Mouse (Mus musculus): Measurements from ENCODE around the gene Ggact.

The Ggact gene

DNA sequence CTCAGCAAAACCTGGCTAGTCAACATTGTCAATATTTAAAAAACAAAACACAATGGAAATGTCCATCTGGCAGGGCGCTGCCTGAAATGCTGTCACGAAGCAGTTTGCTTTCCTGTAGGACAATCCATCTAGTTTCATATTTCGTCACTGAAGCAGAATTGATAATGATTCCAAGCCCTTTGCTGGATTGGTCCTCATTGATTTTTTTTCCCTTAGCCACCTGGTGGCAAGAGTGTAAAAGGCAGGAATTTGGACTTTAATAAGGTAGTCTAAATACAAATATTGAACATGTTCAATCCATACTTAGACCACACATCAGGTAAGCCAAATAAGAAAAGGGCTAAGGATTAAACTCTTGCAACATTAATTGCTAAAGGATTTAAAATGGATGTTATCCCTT is 12.4 kb downstream of the Ggact start:
- in situ Hi-C loops (cut with MboI, MseI): no loop called here

DNA sequence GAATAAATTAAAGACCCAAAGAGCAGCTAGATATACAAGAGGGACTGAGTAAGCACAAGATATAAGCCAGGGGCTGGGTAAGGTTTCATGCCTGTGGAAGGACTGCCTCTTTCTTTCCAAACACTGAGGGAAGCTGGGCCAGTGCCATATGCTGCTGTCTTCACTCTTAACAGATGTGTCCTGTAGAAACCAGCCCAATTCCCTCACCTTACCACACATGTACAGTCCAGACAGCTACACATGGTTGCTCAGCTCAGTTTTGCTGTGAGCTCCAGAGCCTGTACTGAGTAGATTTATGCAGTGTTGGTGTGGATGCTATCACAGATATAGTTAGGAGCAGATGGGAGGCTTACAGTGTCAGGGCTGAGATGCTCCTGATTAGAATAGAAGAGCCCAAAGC is 12.9 kb downstream of the Ggact start:
- in situ Hi-C loops (cut with MboI, MseI): no loop called here

DNA sequence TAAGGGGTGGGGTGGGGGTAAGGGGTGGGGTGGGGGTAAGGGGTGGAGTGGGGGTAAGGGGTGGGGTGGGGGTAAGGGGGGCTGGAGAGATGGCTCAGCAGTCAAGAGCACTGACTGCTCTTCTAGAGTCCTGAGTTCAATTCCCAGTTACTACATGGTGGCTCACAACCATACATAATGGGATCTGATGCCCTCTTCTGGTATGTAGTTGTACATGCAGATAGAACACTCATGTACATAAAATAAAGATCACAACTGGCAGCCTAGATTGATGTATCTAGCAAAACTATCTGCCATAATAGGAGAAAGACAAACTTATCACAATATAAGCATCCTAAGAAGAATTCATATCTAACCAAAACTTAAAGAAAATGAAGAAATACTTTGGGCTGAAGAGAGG is 15.0 kb downstream of the Ggact start:
- in situ Hi-C loops (cut with MboI, MseI): loop anchor here (25.0 kb wide), 1 partner anchor 411 kb away; the partner anchor contains the start of genes Gm10837 and Zic2

DNA sequence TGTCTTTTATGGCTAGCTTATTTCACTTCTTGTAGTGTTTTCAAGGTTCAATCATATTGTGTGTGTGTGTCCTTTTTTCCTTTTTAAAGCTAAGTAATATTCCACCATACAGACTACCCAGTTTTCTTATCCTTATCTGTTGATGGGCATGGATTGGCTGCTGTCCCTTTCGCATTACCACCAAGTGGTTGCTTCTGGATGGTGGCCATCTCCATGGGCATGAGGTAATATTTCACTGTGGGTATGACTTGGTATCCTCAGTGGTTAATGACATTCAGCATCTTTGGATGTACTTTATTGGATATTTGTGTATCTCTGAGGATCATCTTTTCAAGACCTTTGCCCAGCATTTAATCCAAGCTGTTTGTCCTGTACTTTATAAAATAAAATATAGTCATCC is 17.5 kb downstream of the Ggact start:
- in situ Hi-C loops (cut with MboI, MseI): loop anchor here (25.0 kb wide), 1 partner anchor 409 kb away; the partner anchor contains the start of genes Gm10837 and Zic2

DNA sequence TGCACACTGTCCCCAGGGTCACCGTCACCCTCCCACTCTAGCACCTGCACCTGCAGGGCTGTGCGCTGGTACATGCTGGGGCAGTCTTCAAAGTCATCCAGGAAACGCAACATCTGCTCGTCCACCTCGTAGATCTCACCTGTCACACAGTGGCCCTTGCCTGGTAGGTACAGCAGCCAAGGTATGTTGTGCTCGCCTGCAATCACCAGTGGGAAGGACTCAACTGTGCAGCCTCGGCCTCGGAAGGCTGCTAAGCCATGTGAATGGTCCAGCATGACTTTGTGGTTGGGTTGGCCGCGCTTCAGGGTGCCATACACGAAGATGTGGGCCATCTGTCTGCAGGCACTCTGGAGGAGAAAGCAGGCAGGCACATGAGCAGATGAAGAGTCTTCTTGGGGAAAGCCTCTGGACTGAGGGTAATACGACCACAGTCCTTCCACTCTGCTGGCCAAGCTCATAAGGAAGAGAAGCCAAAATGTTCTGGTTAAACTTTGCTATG is 22.0 kb downstream of the Ggact start:
- in situ Hi-C loops (cut with MboI, MseI): loop anchor here (25.0 kb wide), 1 partner anchor 404 kb away; the partner anchor contains the start of genes Gm10837 and Zic2

DNA sequence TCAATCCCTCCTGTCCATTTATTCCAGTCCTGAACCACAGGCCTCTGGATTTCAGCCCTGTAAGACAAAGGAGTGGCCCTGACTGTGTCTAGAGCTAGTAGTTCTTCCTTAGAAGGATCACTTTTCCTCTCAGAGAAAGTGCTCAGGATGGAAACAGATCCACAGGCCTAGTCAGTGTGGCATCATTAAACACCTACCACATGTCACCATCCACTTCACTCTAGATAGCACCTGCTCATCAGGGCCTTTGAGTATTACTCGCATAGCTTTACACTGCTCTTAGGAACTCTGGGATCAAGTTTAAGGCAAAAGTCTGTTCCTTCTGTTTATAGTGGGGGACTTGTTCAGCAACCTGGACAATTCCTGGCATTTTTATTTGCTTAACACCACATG is 25.1 kb downstream of the Ggact start:
- in situ Hi-C loops (cut with MboI, MseI): loop anchor here (25.0 kb wide), 1 partner anchor 401 kb away; the partner anchor contains the start of genes Gm10837 and Zic2

DNA sequence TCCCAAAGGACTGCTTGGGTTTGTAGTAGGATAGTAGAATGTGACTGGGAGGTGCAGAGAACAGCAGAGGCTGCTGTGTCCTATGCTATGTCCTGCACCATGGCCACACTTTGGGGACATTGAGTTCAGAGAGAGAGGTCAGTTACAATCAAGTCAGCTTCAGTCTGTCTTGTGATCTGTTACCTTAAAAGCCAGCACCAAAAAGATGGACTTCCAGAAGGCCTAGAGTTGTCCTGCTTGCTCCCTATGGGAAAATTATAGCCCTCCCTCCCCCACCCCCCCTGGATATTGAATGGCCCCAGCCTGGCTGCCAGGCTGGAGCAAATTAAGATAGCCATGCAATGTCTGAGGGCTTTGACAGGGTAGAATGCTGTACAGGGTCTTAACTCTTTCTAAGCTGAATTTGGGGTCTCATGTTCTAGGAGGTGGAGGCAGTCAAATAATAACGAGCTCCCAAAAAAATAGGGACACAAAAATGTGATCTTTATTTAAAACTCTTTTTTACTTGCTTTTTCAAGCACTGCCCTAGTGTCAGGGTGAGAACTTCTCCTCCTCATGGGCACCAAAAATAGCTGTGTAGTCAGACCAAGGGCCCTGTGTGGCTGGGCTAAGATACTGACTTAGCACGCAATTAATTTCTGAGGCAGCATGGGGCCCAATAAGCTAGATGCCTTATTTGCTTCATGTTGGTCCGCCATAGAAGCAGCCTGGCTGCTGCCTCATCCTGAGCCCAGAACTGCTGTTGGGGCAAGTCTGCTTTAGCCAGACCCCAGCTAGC is 25.7 kb downstream of the Ggact start:
- in situ Hi-C loops (cut with MboI, MseI): loop anchor here (25.0 kb wide), 1 partner anchor 401 kb away; the partner anchor contains the start of genes Gm10837 and Zic2

DNA sequence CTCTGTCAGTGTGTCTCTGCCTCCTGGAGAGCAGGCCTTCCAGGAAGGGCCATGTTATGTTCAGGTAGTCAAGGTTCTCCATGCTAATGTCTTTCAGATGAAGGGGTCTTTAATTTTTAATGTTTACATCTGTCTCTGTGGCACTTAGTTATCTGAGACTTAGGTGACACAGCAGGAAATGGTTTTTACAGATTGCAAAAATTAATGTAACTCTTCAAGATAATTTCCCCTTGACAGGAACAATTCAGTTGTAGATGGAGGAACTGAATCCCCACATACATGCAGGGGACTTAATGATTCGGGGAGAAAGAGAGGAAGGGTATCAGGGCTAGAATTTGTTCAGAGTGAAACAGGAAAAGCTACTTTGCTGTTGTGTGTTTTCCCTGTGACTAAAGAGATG is 26.3 kb downstream of the Ggact start:
- in situ Hi-C loops (cut with MboI, MseI): loop anchor here (25.0 kb wide), 1 partner anchor 400 kb away; the partner anchor contains the start of genes Gm10837 and Zic2

DNA sequence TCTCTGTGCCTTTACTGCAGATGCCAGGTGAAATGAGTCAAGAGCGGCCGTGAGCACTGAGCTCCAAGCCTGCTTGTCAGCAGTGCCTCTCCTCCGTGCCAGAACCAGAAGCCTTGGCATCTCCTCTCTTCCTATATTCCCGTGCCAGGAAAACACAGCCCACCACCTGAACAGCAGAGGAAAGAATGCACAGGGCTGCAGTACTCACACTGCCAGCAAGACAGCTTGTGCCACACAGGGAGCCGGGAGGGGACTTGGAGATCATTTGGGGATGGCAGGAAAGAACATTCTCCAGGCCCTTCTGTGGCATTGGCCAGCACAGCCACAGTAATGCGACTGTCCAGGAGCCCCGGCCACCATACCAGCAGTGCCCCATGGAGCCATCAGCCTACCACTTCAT is 27.7 kb downstream of the Ggact start:
- in situ Hi-C loops (cut with MboI, MseI): loop anchor here (25.0 kb wide), 1 partner anchor 399 kb away; the partner anchor contains the start of genes Gm10837 and Zic2

DNA sequence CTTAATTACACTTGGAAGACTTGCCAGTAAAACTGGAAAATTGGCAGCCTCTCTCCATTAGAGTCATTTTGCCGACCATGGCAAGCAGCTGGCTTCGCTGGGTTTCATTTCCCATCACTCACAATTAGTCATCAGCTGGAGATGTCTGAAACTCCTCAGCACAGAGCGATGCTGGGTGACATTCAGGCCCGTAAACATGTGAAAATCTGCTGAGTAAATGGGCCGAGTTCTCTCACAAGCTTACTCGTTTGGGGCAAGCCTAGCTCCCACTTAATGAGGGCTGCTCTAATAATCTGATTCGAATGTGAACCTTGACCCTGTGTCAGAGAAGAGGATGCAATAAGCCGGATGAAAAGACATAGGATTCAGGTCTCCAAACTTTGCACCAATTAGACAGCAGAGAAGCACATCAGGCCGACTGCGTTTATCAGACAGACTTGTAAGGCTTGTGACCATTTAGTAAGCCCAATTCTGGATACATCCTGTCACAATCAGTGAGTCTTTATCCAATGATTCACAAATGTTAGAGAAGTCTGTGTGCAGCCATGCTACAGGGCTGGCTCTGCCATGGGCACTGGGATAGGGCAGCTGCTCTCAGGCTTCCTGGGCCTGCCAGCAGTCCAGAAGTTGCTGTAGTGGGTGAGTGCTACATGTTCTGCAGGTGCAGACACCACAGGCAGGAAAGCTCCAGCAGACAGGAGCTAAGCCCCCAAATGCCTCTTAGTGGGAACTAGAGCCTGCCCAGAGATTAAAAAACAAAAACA is 29.6 kb downstream of the Ggact start:
- in situ Hi-C loops (cut with MboI, MseI): loop anchor here (25.0 kb wide), 1 partner anchor 397 kb away; the partner anchor contains the start of genes Gm10837 and Zic2

DNA sequence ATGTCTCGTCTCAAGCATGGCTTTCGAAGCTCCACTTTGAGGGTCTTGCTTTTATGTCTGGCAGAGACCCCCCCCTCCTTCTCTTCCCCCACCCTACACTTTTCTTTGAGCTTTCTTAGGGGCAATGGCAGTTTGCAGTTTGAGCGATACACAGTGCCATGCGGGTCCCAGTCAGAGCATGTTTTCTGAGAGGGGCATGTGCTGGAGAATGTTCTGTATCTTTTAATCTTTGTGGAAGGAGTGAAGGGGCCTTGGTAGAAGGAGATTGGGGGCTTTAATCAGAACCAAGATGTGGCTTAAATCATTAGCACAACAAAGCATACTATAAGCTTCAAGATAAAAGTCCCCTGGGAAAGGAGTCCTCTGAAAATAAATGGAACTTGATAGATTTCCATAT is 30.1 kb downstream of the Ggact start:
- in situ Hi-C loops (cut with MboI, MseI): loop anchor here (25.0 kb wide), 1 partner anchor 396 kb away; the partner anchor contains the start of genes Gm10837 and Zic2

DNA sequence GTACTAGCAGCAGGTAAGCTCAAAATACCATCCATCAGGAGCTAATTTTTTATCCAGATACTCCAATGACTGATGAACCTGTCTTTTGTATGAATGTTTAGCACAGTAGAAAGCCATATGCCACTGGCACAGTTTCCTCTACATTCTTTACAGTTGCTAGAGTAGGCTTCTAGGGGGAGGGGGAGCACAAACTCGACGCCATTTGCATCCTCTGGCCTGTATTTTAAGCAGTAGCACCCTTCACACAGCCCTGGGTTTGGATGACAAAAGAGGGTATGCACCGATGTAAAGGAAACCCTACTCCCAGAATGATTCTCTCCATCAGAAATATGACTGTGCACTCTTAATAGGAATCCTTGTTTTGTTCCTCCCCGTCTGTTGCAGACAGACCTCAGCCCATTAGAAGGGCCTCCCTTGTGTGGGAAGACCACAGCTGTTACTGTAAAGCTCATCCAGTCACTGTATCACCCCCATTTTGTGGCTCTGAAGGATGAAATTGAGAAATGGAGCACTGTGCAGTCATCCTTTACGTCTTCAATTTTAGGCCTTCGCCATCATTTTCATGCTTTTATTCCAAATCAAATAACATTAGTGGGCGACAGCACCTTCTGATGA is 30.7 kb downstream of the Ggact start:
- in situ Hi-C loops (cut with MboI, MseI): loop anchor here (25.0 kb wide), 1 partner anchor 396 kb away; the partner anchor contains the start of genes Gm10837 and Zic2

DNA sequence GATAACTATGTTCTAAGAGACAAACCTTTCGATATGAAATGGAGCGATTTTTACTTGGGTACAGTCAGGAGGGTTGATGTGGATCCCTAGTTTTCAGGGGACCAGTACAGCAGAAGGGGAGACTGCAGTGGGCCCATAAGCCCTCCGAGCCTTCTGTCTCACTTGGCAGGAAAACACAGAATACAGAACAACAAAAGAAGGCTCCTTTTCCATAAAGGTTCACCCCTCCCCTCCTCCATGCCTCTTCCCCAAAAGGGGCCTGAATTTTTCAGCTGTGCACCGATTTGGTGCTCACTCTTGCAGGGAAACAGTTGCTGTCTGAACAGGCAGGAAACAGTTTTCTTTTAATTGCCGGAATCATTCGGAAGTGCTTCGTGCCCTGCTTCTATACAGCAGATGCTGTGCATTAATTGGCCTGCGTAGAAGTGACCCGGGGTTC is 31.3 kb downstream of the Ggact start:
- in situ Hi-C loops (cut with MboI, MseI): loop anchor here (25.0 kb wide), 1 partner anchor 395 kb away; the partner anchor contains the start of genes Gm10837 and Zic2

DNA sequence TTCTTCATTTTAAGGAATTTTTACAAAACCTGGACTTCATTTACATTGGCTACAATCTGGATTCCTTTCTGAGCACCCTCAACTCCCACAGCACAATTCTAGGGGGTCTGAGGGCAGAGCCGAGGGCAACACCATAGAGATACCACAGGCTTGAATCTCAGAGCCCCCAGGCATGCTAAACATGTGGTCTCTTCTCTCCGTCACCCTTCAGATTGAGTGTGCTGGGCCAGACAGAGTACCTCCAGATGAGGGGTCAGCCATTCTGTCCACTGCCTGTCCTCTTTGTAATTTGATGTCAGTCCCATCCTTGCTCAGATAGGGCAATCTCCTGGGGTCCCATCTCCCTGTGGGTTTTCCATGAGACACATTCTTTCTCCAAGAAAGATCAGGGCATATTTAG is 31.9 kb downstream of the Ggact start:
- in situ Hi-C loops (cut with MboI, MseI): loop anchor here (25.0 kb wide), 1 partner anchor 394 kb away; the partner anchor contains the start of genes Gm10837 and Zic2

DNA sequence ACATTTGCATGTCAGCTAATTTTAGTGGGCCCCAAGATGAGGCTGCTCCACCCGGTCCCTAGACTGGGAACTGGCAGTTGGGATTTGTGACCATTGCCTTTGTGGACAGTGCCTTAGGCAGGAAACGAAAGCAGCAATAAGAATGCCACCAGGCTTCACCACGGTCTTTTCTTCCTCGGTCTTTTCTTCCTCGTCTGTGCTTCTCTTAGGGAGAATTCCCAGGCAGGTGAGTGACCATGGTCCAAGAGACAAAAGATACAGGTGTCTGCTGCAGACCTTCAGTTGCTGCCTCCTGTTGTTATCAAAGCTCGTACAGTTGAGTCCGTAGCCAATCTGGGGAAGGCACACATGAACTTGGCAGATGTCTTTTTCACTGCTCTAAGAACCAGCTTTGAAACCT is 33.3 kb downstream of the Ggact start:
- in situ Hi-C loops (cut with MboI, MseI): loop anchor here (25.0 kb wide), 1 partner anchor 393 kb away; the partner anchor contains the start of genes Gm10837 and Zic2

DNA sequence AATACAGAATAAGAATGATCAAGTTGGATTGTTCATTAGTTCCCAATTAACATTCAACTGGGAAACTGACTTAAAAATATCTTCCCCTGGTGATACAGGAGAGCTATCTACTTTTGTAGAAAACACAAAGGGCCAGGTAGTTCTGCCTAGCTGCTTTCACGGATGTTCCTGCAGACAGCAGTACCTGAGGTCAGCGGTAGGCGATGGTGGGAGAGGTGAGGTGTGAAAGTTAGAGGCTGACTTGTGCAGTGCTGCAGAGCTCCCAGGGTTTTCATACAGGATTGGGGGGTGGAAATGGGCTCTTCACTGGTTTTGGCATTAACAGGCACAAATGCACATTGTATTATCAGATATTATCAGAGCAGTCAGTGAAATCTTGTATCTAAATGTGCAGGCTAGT is 35.8 kb downstream of the Ggact start:
- in situ Hi-C loops (cut with MboI, MseI): loop anchor here (25.0 kb wide), 1 partner anchor 390 kb away; the partner anchor contains the start of genes Gm10837 and Zic2

DNA sequence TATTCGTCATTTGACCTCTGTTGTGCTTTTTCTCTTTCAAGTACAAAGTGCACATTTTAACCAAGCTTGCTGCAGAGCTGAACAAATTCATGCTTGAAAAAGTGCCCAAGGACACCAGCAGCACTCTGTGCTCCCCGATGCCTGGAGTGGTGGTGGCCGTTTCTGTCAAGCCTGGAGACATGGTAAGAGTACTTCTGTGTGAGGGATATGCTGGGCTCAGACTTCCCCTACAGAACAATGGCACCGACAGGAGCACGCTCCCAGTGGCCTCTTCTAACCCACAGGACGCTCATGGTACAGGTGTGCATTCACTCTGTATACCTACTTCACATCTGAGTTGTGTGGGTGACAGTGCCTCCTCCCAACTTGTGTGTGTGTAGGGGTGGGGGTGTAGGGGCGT is 36.8 kb downstream of the Ggact start:
- in situ Hi-C loops (cut with MboI, MseI): loop anchor here (25.0 kb wide), 1 partner anchor 389 kb away; the partner anchor contains the start of genes Gm10837 and Zic2

DNA sequence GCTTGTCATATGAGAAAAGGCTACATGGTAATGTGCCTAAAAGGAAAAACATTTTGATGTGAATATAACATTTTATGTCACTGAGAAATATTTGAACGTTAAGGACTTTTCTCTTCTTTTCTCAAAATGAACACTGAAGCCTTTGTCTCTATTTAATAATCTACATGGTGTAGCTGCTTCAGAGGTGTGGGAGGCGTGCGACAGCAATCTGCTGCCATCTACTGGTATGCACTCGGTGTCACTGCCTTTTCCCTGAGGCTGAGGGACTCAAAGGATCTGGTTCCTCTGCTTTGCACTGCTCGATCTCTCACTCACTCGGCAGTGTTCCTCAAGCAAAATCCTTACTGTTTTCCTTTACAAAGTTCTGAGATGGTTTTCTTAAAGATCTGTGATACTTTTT is 37.4 kb downstream of the Ggact start:
- in situ Hi-C loops (cut with MboI, MseI): loop anchor here (25.0 kb wide), 1 partner anchor 389 kb away; the partner anchor contains the start of genes Gm10837 and Zic2

DNA sequence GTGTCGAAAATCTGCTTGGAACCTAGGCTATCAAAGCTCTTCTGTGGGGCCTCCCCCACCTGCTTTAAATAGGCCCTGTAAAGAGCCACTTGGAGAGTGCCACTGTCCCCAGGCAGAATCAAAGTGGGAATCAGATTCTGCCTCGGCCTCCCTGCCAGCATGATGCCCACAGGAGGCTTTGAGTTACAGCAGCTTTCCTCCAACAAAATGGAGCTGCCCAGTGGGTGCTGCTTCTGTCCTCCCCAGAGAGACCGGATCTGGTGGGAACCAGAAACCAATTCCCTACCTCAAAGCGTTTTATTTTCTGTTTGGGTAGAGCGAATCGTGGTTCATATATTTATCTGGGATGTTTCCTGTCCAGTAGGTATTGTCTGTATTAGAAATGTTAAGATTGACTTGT is 37.9 kb downstream of the Ggact start:
- in situ Hi-C loops (cut with MboI, MseI): loop anchor here (25.0 kb wide), 1 partner anchor 388 kb away; the partner anchor contains the start of genes Gm10837 and Zic2

DNA sequence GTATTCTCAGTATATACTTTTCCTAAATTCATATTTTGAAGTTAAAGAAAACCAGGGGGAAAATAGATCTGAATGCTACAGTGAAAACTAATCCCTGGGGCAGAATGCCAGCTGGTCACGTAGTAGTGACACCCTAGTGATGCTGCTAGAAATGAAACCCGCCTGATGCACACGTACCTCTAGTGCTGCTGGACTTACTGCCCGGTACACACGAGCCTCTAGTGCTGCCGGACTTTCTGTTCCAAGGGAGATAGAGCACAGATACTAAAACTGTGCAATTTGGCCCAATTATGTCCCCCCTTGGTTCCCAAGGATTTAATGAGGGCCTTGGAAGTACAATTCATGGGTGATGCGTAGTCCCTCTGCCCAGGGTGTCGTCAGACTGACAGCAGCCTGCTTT is 38.5 kb downstream of the Ggact start:
- in situ Hi-C loops (cut with MboI, MseI): loop anchor here (25.0 kb wide), 1 partner anchor 388 kb away; the partner anchor contains the start of genes Gm10837 and Zic2

DNA sequence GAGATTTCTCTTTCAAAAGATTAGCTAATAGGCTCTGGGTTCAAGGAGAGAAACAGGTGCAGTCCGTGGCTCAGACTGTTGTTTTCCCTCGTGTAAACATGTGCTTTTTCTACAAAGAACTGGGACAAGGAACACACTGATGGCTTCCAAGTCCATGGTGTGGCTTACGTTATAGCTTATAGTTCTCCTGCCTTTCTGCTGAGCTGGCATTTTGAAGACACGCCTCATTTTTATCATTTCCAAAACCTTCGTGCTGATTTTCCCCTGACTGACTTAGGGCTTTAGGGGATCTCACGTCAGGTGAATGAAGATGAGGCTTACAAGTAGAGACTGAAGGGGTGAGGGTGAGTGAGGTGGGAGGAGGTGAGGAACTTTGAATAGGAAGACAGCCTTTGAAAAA is 40.9 kb downstream of the Ggact start:
- in situ Hi-C loops (cut with MboI, MseI): no loop called here

All from regulatory T cell (primary cell).